Comparison of ENCODE assay signal across 18 mouse cellular contexts in the genomic region with DNA sequence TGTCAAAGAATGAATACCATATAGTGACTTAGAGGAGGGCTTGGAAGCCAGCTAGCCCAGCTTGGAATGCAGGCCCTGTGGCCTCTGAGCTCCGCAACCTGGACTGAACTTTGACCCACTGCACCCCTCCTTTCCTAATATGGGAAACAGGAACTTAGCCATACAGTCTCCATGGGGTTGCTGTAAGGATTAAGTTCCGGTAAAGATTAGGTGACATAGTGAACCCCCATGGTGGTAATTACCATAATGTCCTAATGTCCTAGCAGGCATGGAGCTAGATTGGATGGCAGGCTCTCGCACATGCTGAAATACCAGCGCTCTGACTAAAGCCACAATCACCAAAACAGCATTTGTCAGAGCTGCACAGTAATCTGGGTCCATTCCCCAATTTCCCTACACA.
DNase-seq lines count a peak whose midpoint lies in the region; ATAC-seq and TF ChIP-seq lines count a peak whose summit lies in the region.
"Had no signal": no experiment of that assay in that cellular context is flagged by ENCODE, and none has a peak within 500 bp of the region (broad histone marks: within the 10 kb centered on the region; RNA-seq: fewer than 3 reads in every experiment).

No protein-coding gene starts in this region.

- no peaks in the 10 kb centered on the region for H3K36me3 ChIP-seq in heart, embryonic 10.5 days
- no peaks in the 10 kb centered on the region for H3K36me3 ChIP-seq in intestine, embryonic 15.5 days
- H3K36me3 ChIP-seq in stomach, postnatal 0 days (ENCODE audit: control insufficient read depth, insufficient read depth, low read length) = no peaks in the 10 kb centered on the region
- H3K36me3 ChIP-seq: embryonic facial prominence, embryonic 13.5 days; forebrain, embryonic 12.5 days; hindbrain, embryonic 13.5 days had no signal

- H3K27ac ChIP-seq in heart, embryonic 10.5 days = no peak overlapping the region
- H3K27ac ChIP-seq in intestine, embryonic 15.5 days = no peak overlapping the region
- H3K27ac ChIP-seq in stomach, postnatal 0 days (replicated peaks) = no peak overlapping the region
- H3K27ac ChIP-seq: embryonic facial prominence, embryonic 13.5 days; forebrain, embryonic 12.5 days; hindbrain, embryonic 13.5 days; hindbrain, postnatal 0 days had no signal

- in situ Hi-C loops in Patski (cut with MboI; ENCODE audit: low pct_unique_long_range_greater_than_20kb) = no loop called here

- H3K4me1 ChIP-seq in heart, embryonic 10.5 days = peaks cover 16% of the 10 kb centered on the region
- peaks cover 6% of the 10 kb centered on the region for H3K4me1 ChIP-seq in intestine, embryonic 15.5 days (replicated peaks)
- H3K4me1 ChIP-seq in stomach, postnatal 0 days (replicated peaks; ENCODE audit: control insufficient read depth, insufficient read depth) = no peaks in the 10 kb centered on the region; the same call in 1 of the 2 replicates

- peak; percentile 58 for ATAC-seq in Patski
- peak; percentile 65 for ATAC-seq in intestine, embryonic 15.5 days
- ATAC-seq in stomach, postnatal 0 days (ENCODE audit: low FRiP score, low TSS enrichment) = peak; percentile 53; the same call in 1 of the 2 replicates
- ATAC-seq: forebrain, embryonic 16.5 days; hindbrain, postnatal 0 days had no signal

- H3K27me3 ChIP-seq in heart, embryonic 10.5 days (ENCODE audit: insufficient read depth, poor library complexity, severe bottlenecking) = no peaks in the 10 kb centered on the region
- H3K27me3 ChIP-seq in Patski = no peaks in the 10 kb centered on the region
- no peaks in the 10 kb centered on the region for H3K27me3 ChIP-seq in intestine, embryonic 15.5 days (replicated peaks)
- H3K27me3 ChIP-seq in stomach, postnatal 0 days (ENCODE audit: control insufficient read depth, insufficient read depth, low read length) = no peaks in the 10 kb centered on the region
- H3K27me3 ChIP-seq: CH12.LX; embryonic facial prominence, embryonic 13.5 days; forebrain, embryonic 12.5 days; hindbrain, embryonic 13.5 days had no signal

- H3K9me3 ChIP-seq in heart, embryonic 10.5 days = no peaks in the 10 kb centered on the region
- no peaks in the 10 kb centered on the region for H3K9me3 ChIP-seq in intestine, embryonic 15.5 days
- H3K9me3 ChIP-seq in stomach, postnatal 0 days (ENCODE audit: control insufficient read depth, low read length) = no peaks in the 10 kb centered on the region
- H3K9me3 ChIP-seq: embryonic facial prominence, embryonic 13.5 days; forebrain, embryonic 12.5 days; hindbrain, embryonic 13.5 days had no signal

- whole genome bisulfite sequencing in heart, embryonic 10.5 days = 67% methylated on average over 4 of the region's 4 CpGs
- 73% methylated on average over 4 of the region's 4 CpGs for WGBS in intestine, embryonic 15.5 days
- WGBS in stomach, postnatal 0 days = 78% methylated on average over 4 of the region's 4 CpGs

- no peak for TF ChIP-seq CTCF in Patski (IDR thresholded peaks at IDR 0.05)
- no peak for TF ChIP-seq CTCF in stomach, postnatal 0 days (IDR thresholded peaks at IDR 0.05; ENCODE audit: low read depth)

- no peak for TF ChIP-seq EP300 in stomach, postnatal 0 days (optimal IDR thresholded peaks at IDR 0.05)

- POLR2A ChIA-PET in Patski (lab: Charles Lee) = no interaction called here

- no peak overlapping the region for H3K4me2 ChIP-seq in intestine, embryonic 15.5 days (replicated peaks)
- no peak overlapping the region for H3K4me2 ChIP-seq in stomach, postnatal 0 days (replicated peaks; ENCODE audit: low read depth)
- H3K4me2 ChIP-seq: embryonic facial prominence, embryonic 13.5 days; forebrain, embryonic 12.5 days; hindbrain, embryonic 13.5 days had no signal

- DNase-seq in heart, embryonic 10.5 days (ENCODE audit: low spot score) = peak; percentile 19
- no peak for DNase-seq in heart, postnatal 4 days
- DNase-seq in Patski (ENCODE audit: low read depth, low spot score) = peak; percentile 9
- no peak for DNase-seq in stomach, postnatal 0 days (ENCODE audit: low spot score)
- no peak for DNase-seq in cerebellum, postnatal 36 days
- DNase-seq: adrenal gland, adult 2 months; adrenal gland, postnatal 36 days; cerebellum, adult 2 months; cerebellum, postnatal 10 days; embryo, embryonic 11 days; gastrocnemius, postnatal 14 days had no signal

- H3K4me3 ChIP-seq in heart, embryonic 10.5 days = no peak overlapping the region
- no peak overlapping the region for H3K4me3 ChIP-seq in intestine, embryonic 15.5 days (replicated peaks)
- no peak overlapping the region for H3K4me3 ChIP-seq in stomach, postnatal 0 days (ENCODE audit: low read depth, low read length)
- H3K4me3 ChIP-seq: embryonic facial prominence, embryonic 13.5 days; forebrain, embryonic 12.5 days; hindbrain, embryonic 13.5 days had no signal

- CTCF ChIA-PET in Patski (lab: Charles Lee) = interaction anchor here (1.4 to 5.1 kb wide), 3 partner anchors 12 to 258 kb away, joined by 4 to 23 read pairs (median 5); no protein-coding TSS in a partner anchor

- H3K9ac ChIP-seq in intestine, embryonic 15.5 days = no peak overlapping the region
- H3K9ac ChIP-seq in stomach, postnatal 0 days (ENCODE audit: low read length) = no peak overlapping the region
- H3K9ac ChIP-seq: embryonic facial prominence, embryonic 13.5 days; forebrain, embryonic 12.5 days; hindbrain, embryonic 13.5 days had no signal

Comparison
In these comparisons a context has a peak if more than half of its experiments do, and no peak if none do; other contexts are left out.
1. DNase-seq: peak in heart, embryonic 10.5 days (single experiment) and Patski (single experiment); none in heart, postnatal 4 days (single experiment), stomach, postnatal 0 days (single experiment) and cerebellum, postnatal 36 days (0 of 2).
2. Peak in every context shown above with its lines, with median percentiles within 50 percentile points of each other: ATAC-seq.